Mouse (Mus musculus) telencephalon, adult 2 months (tissue): ENCODE measurements around the gene Prss29.

Experiments used
- DNase-seq: peaks from one replicate; pipeline ENCODE4 v3.0.0-alpha.2; 2011; ENCODE audit warnings: low read depth, low spot score

Prss29 gene

GRCm38 (mm10) chr17:25345462-25345861 lies 27.0 kb downstream of the Prss29 start, which contains the start of gene Tpsab1:
Tpsab1 (minus strand) TSS chr17:25345562.
- DNase-seq, result no peak

GRCm38 (mm10) chr17:25361291-25361690 lies 42.8 kb downstream of the Prss29 start:
- no peak for DNase-seq

- DNase-seq, result no peak
Observed at GRCm38 (mm10) chr17:25363726-25364125, 45.3 kb downstream of the Prss29 start.

GRCm38 (mm10) chr17:25366005-25366404 lies 47.6 kb downstream of the Prss29 start, which contains the start of gene Tpsb2:
Tpsb2 (plus strand) TSS chr17:25366305.
- no peak for DNase-seq

- DNase-seq, result no peak
Observed at GRCm38 (mm10) chr17:25368973-25369372, 50.5 kb downstream of the Prss29 start, which contains the start of gene Tpsg1. Tpsg1 (plus strand) TSS chr17:25369273.
